Mouse (Mus musculus): ENCODE data around the gene Fam208b.

GRCm38 (mm10) chr13:3531692-3532320 is 79.1 kb downstream of the Fam208b start:
- TF ChIP-seq POLR2A (IDR thresholded peaks at IDR 0.05; ENCODE audit: insufficient read length, low read depth): no peak
- no peak for TF ChIP-seq E2F4 (IDR thresholded peaks at IDR 0.05; ENCODE audit: insufficient read depth)
- TF ChIP-seq POLR2AphosphoS2 (IDR thresholded peaks at IDR 0.05; ENCODE audit: insufficient read length, low read depth): no peak
- no peak for TF ChIP-seq TCF12 (IDR thresholded peaks at IDR 0.05; ENCODE audit: insufficient read depth, poor library complexity, severe bottlenecking)
- TF ChIP-seq MYOD1 (IDR thresholded peaks at IDR 0.05; ENCODE audit: control insufficient read depth in 1 of 3, insufficient read length in 2 of 3, low read depth in 2 of 3): no peak
- no peak for TF ChIP-seq MAX (IDR thresholded peaks at IDR 0.05; ENCODE audit: low read depth)
- no peak for TF ChIP-seq USF1 (IDR thresholded peaks at IDR 0.05; ENCODE audit: low read depth)

Measured in myocyte (in vitro differentiated cells).